ENCODE assay signal across 28 mouse cellular contexts in the genomic region with DNA sequence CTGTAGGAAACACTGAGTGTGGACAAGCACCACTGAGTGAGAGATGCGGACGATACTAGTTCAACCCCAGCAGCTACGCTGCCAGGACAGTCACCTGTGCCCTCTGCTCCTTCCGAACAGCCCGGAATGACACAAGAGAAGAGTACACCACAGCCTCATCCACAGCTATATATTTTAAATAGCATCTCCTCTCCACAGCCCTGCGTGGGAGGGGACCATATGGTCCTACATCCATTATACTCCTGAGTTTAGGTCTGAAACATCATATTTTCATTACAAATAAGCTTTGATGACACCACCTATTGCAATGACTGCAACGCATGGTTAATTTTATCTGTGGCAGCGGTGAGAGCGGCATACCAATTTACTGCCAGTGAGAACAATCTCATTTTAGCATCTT.
A peak's percentile ranks its signal among the peaks of the same experiment; 100 is the strongest.
DNase-seq lines count a peak whose midpoint lies in the region; ATAC-seq lines count a peak whose summit lies in the region.
"Had no signal": no experiment of that assay in that cellular context is flagged by ENCODE, and none has a peak within 500 bp of the region (broad histone marks: within the 10 kb centered on the region; RNA-seq: fewer than 3 reads in every experiment).

No protein-coding gene starts in this region.

- no peak overlapping the region for H3K27ac ChIP-seq in hindbrain, embryonic 16.5 days (ENCODE audit: low read depth, low read length)
- H3K27ac ChIP-seq in hindbrain, embryonic 13.5 days: no peak overlapping the region
- no peak overlapping the region for H3K27ac ChIP-seq in midbrain, embryonic 11.5 days (ENCODE audit: low read depth, low read length)
- no peak overlapping the region for H3K27ac ChIP-seq in midbrain, embryonic 15.5 days
- H3K27ac ChIP-seq: embryonic facial prominence, embryonic 12.5 days; forebrain, embryonic 15.5 days; heart, embryonic 10.5 days; heart, embryonic 15.5 days; kidney, embryonic 15.5 days; limb, embryonic 10.5 days; limb, embryonic 15.5 days; liver, embryonic 13.5 days; midbrain, embryonic 13.5 days had no signal

- 88% methylated on average over 9 of the region's 9 CpGs for WGBS in hindbrain, embryonic 16.5 days
- 86% methylated on average over 9 of the region's 9 CpGs for WGBS in hindbrain, embryonic 13.5 days
- WGBS in midbrain, embryonic 11.5 days: 88% methylated on average over 9 of the region's 9 CpGs
- 90% methylated on average over 9 of the region's 9 CpGs for WGBS in midbrain, embryonic 15.5 days

- H3K27me3 ChIP-seq in hindbrain, embryonic 16.5 days (replicated peaks; ENCODE audit: control insufficient read depth, insufficient read depth, low read length): no peaks in the 10 kb centered on the region
- H3K27me3 ChIP-seq in hindbrain, embryonic 13.5 days: no peaks in the 10 kb centered on the region
- no peaks in the 10 kb centered on the region for H3K27me3 ChIP-seq in midbrain, embryonic 11.5 days (ENCODE audit: control insufficient read depth, insufficient read depth, low read length)
- no peaks in the 10 kb centered on the region for H3K27me3 ChIP-seq in midbrain, embryonic 15.5 days (replicated peaks)
- H3K27me3 ChIP-seq: embryonic facial prominence, embryonic 12.5 days; forebrain, embryonic 15.5 days; heart, embryonic 15.5 days; kidney, embryonic 15.5 days; limb, embryonic 15.5 days; liver, embryonic 13.5 days; megakaryocyte, embryonic 14.5 days; midbrain, embryonic 13.5 days; Patski had no signal

- H3K4me2 ChIP-seq in hindbrain, embryonic 16.5 days (ENCODE audit: low read length): no peak overlapping the region
- H3K4me2 ChIP-seq in hindbrain, embryonic 13.5 days: no peak overlapping the region
- H3K4me2 ChIP-seq in midbrain, embryonic 11.5 days: no peak overlapping the region
- no peak overlapping the region for H3K4me2 ChIP-seq in midbrain, embryonic 15.5 days
- H3K4me2 ChIP-seq: embryonic facial prominence, embryonic 12.5 days; forebrain, embryonic 15.5 days; heart, embryonic 15.5 days; kidney, embryonic 15.5 days; limb, embryonic 15.5 days; liver, embryonic 13.5 days; midbrain, embryonic 13.5 days had no signal

- peak; percentile 10 for DNase-seq in midbrain, embryonic 11.5 days (ENCODE audit: low spot score, missing footprints)
- peak; percentile 28 to 64 for DNase-seq in left cerebral cortex, adult 9 months (ENCODE audit: low spot score in 2 of 2)
- DNase-seq in right cerebral cortex, postnatal 25 days: peak; percentile 35
- DNase-seq in kidney, adult 9 months: no peak
- DNase-seq: adrenal gland, postnatal 25 days; cerebellum, adult 11-12 months; embryo, embryonic 11 days; gastrocnemius, postnatal 14 days; kidney, adult 11 months; kidney, postnatal 25 days; liver, embryonic 13.5 days; lung, adult 18-20 months; lung, postnatal 4 days had no signal

- no peak overlapping the region for H3K9ac ChIP-seq in hindbrain, embryonic 16.5 days (ENCODE audit: low read depth, low read length)
- no peak overlapping the region for H3K9ac ChIP-seq in hindbrain, embryonic 13.5 days
- no peak overlapping the region for H3K9ac ChIP-seq in midbrain, embryonic 11.5 days (ENCODE audit: low read length)
- H3K9ac ChIP-seq in midbrain, embryonic 15.5 days: no peak overlapping the region
- H3K9ac ChIP-seq: embryonic facial prominence, embryonic 12.5 days; forebrain, embryonic 15.5 days; heart, embryonic 15.5 days; kidney, embryonic 15.5 days; limb, embryonic 15.5 days; liver, embryonic 13.5 days; midbrain, embryonic 13.5 days had no signal

- no peaks in the 10 kb centered on the region for H3K9me3 ChIP-seq in hindbrain, embryonic 16.5 days (ENCODE audit: control insufficient read depth, low read length)
- H3K9me3 ChIP-seq in hindbrain, embryonic 13.5 days: no peaks in the 10 kb centered on the region
- no peaks in the 10 kb centered on the region for H3K9me3 ChIP-seq in midbrain, embryonic 11.5 days (ENCODE audit: control insufficient read depth, low read length)
- H3K9me3 ChIP-seq in midbrain, embryonic 15.5 days: no peaks in the 10 kb centered on the region
- H3K9me3 ChIP-seq: embryonic facial prominence, embryonic 12.5 days; forebrain, embryonic 15.5 days; heart, embryonic 10.5 days; heart, embryonic 15.5 days; kidney, embryonic 15.5 days; limb, embryonic 10.5 days; limb, embryonic 15.5 days; liver, embryonic 13.5 days; midbrain, embryonic 13.5 days had no signal

- H3K4me3 ChIP-seq in hindbrain, embryonic 16.5 days (ENCODE audit: low read length): no peak overlapping the region
- H3K4me3 ChIP-seq in hindbrain, embryonic 13.5 days: no peak overlapping the region
- H3K4me3 ChIP-seq in midbrain, embryonic 11.5 days (ENCODE audit: low read depth, low read length): no peak overlapping the region
- no peak overlapping the region for H3K4me3 ChIP-seq in midbrain, embryonic 15.5 days
- H3K4me3 ChIP-seq: embryonic facial prominence, embryonic 12.5 days; forebrain, embryonic 15.5 days; heart, embryonic 10.5 days; heart, embryonic 15.5 days; kidney, embryonic 15.5 days; limb, embryonic 10.5 days; limb, embryonic 15.5 days; liver, embryonic 13.5 days; megakaryocyte, embryonic 14.5 days; midbrain, embryonic 13.5 days had no signal

- peak; percentile 32 for ATAC-seq in hindbrain, embryonic 16.5 days
- ATAC-seq in hindbrain, embryonic 13.5 days (ENCODE audit: low FRiP score): no peak; the same call in 1 of the 2 replicates
- no peak for ATAC-seq in midbrain, embryonic 11.5 days (ENCODE audit: low FRiP score)
- ATAC-seq in midbrain, embryonic 15.5 days (replicated peaks): no peak
- ATAC-seq: forebrain, embryonic 15.5 days; inflammation-experienced regulatory T-cells, adult 6 months; lung, postnatal 0 days; midbrain, embryonic 13.5 days; Patski had no signal

- H3K4me1 ChIP-seq in hindbrain, embryonic 16.5 days (ENCODE audit: control insufficient read depth, insufficient read depth, low read depth, low read length): no peaks in the 10 kb centered on the region; the same call in 1 of the 2 replicates
- no peaks in the 10 kb centered on the region for H3K4me1 ChIP-seq in hindbrain, embryonic 13.5 days (replicated peaks)
- no peaks in the 10 kb centered on the region for H3K4me1 ChIP-seq in midbrain, embryonic 11.5 days (ENCODE audit: control insufficient read depth, insufficient read depth, low read length)
- H3K4me1 ChIP-seq in midbrain, embryonic 15.5 days: no peaks in the 10 kb centered on the region
- H3K4me1 ChIP-seq: embryonic facial prominence, embryonic 12.5 days; forebrain, embryonic 15.5 days; heart, embryonic 10.5 days; heart, embryonic 15.5 days; limb, embryonic 15.5 days; liver, embryonic 13.5 days; megakaryocyte, embryonic 14.5 days; midbrain, embryonic 13.5 days had no signal

- no peaks in the 10 kb centered on the region for H3K36me3 ChIP-seq in hindbrain, embryonic 16.5 days (ENCODE audit: control insufficient read depth, insufficient read depth, low read length)
- no peaks in the 10 kb centered on the region for H3K36me3 ChIP-seq in hindbrain, embryonic 13.5 days
- no peaks in the 10 kb centered on the region for H3K36me3 ChIP-seq in midbrain, embryonic 11.5 days (ENCODE audit: control insufficient read depth, insufficient read depth, low read length)
- no peaks in the 10 kb centered on the region for H3K36me3 ChIP-seq in midbrain, embryonic 15.5 days (replicated peaks)
- H3K36me3 ChIP-seq: embryonic facial prominence, embryonic 12.5 days; forebrain, embryonic 15.5 days; heart, embryonic 10.5 days; heart, embryonic 15.5 days; kidney, embryonic 15.5 days; limb, embryonic 10.5 days; limb, embryonic 15.5 days; liver, embryonic 13.5 days; midbrain, embryonic 13.5 days had no signal
